Mouse (Mus musculus) cerebellum, adult 2 months (tissue): Measurements from ENCODE around the gene Gm28729.

Experiments used
- CTCF ChIP-seq: fragments of 200-500 bp; IDR thresholded peaks from 2 replicates; pipeline ENCODE4 v1.5.1; 2011; ENCODE audit warnings: low read depth, mild to moderate bottlenecking, control low read depth, low read length, moderate library complexity, borderline replicate concordance; ENCODE audit not compliant: insufficient read depth
- POLR2A ChIP-seq: fragments of 200-500 bp; IDR thresholded peaks from 2 replicates; pipeline ENCODE4 v1.6.1; 2011; ENCODE audit warnings: low read length, control low read depth, borderline replicate concordance; ENCODE audit not compliant: insufficient read depth

- TF ChIP-seq POLR2A (no peak), CTCF (no peak)
Measured at GRCm38 (mm10) chr9:96524972-96525506, at the start of gene Gm28729.
